Mouse (Mus musculus): ENCODE results near the gene Fam173a. TPM values are rescaled to one million over a fixed set of nuclear protein-coding genes. Genes with fewer than 3 reads are reported as not detected.

Fam173a gene
- polyA plus RNA-seq, 1 experiment from 2014 or later: 63.3 TPM

DNA sequence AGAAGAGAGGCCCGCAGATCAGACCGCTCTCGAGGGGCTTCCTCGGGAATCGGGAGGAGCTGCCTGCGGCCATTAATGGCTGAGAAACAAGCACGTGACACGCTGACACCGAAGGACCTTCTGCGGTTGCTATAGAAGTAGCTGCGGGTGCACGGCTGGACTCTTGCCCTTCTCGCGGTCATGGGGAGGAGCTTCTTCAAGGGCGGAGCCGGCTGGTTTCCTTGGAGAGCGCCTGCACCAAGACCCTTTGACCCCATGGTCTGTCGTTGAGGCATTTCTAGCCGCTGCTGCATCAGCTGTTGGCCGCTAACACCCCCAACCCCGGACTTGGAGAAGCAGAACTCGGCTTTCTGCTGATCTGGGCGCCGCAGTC, 40.6 kb upstream of the Fam173a start, which contains the start of gene Stub1:
Gene Stub1, minus strand, starts transcription at position 114 of the 373 bp plus-strand sequence.
- peaks cover 90% of the 10 kb centered on the region for H3K4me1 ChIP-seq
- H3K9me3 ChIP-seq (replicated peaks): no peaks in the 10 kb centered on the region
- H3K36me3 ChIP-seq: peaks cover 61% of the 10 kb centered on the region
- H3K4me3 ChIP-seq: peak within 1 kb of the TSS; percentile 77
- no peak for DNase-seq (ENCODE audit: low spot score)
- H3K27me3 ChIP-seq (ENCODE audit: low read depth, poor library complexity, severe bottlenecking): no peaks in the 10 kb centered on the region
- WGBS: under 1% methylated on average over 24 of the region's 24 CpGs
- H3K27ac ChIP-seq: peak within 1 kb of the TSS; percentile 95

DNA sequence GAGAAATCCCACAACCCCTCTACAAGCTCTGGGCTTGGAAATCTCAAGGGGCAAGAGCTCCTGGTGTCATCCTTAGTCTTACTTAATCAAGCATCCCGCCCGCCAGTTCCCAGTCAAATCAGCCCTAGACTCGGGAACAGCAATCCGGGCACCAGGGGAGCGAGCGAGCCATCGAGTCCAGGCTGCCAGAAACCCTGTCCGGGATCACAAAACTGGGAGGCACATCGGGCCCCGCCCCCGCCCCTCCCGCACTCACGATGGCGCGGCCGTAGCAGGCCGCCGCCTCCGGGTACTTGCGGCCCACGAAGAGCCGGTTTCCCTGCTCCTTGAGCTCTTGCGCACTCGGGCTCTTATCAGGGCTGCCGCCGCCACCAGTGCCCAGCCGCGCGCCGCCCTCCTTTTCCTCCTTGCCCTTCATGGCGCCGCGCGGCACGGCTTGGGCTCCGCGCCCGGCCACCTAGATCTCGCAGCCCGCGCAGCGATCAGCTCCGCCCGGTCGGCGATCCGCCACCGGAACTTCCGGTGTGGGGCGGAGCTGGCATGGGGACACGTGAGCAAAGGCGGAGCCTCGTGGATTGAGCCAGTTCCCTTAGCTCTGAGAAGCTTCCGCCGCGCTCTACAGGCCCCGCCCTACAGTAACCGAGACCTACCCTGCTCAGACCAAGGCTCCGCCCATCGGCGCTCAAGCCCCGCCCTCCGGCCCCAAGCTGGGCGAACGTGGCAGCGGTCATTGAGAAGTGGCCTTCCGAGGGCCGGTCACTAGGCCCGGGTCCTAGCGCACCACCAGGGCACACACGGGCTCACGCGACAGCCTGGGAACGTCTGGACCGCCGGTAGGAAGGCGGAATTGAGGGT, 40.0 kb upstream of the Fam173a start:
- H3K4me3 ChIP-seq: peak overlapping the region; percentile 77
- WGBS: under 1% methylated on average over 77 of the region's 77 CpGs
- peak; percentile 97 for DNase-seq (ENCODE audit: low spot score)
- no peaks in the 10 kb centered on the region for H3K27me3 ChIP-seq (ENCODE audit: low read depth, poor library complexity, severe bottlenecking)
- peaks cover 61% of the 10 kb centered on the region for H3K36me3 ChIP-seq
- no peaks in the 10 kb centered on the region for H3K9me3 ChIP-seq (replicated peaks)
- H3K27ac ChIP-seq: peak overlapping the region; percentile 95
- H3K4me1 ChIP-seq: peaks cover 91% of the 10 kb centered on the region

DNA sequence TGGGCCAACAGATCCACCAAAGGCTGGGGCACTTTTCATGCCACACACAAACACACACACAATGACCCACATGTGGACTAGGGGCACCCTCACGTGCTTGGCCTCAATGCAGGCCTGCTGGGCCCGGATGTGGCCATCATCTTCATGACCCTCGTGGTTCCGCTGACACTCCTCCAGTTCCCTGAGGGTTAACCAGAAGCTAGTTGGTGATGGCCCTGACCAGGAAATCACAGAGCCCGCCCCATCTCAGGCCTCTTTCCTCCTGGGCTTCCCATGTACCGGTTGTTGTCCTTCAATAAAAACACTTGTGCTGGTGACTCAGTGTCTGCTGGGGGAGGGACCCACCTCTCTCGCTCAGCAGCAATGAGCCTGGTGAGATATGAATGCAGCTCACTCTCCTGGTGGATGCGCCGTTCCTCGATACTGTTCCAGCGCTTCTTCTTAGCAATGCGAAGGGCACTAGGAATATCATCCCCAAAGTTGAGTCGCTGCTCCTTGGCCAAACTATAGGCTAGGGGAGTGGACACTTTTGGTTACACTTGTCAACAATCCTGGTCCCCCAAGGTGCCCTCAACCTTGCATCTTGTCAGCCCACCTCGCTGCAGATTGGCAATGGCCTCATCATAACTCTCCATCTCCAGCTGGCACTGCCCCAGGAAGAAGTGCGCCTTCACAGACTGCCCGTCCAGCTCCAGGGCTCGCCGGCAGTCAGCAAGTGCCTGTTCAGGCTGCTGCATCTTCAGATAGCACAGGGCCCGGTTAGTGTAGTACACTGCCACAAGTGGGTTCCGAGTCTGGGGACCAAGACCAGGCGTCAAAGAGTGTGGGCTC, 39.0 kb upstream of the Fam173a start:
- Histone ChIP-seq H3K4me3 (peak overlapping the region; percentile 77), H3K4me1 (peaks cover 89% of the 10 kb centered on the region), H3K36me3 (peaks cover 68% of the 10 kb centered on the region), H3K27me3 (ENCODE audit: low read depth, poor library complexity, severe bottlenecking) (no peaks in the 10 kb centered on the region), H3K27ac (peak overlapping the region; percentile 95), H3K9me3 (replicated peaks) (no peaks in the 10 kb centered on the region)
- no peak for DNase-seq (ENCODE audit: low spot score)
- WGBS: 66% methylated on average over 21 of the region's 21 CpGs

DNA sequence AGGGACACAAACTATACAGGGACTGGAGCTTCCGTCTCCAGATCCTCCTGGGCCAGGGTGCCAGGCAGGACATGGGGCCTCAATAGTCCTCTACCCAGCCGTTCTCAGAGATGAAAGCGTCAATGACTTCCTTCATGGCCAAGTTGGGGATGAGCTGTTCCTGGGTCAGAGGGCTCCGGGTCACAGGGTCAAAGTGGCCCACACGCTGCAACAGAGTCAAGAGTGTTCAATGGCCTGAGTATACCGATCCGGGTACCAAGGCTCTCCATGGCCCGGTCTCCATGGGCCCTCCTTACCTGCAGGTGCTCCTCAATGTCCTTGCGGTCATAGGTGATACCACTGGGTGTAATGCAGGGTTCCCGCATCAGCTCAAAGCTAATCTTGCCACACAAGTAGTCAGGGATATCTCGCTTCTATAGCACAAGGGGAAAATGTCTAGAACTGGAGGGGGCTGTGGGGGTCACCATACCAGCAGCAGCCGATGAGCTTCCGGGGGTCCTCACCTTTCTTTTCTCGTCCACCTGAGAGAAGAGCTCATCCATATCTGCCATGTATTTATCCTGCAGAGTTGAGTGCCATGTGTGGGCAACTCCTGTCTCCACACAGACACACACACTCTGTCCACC, 38.2 kb upstream of the Fam173a start:
- DNase-seq (ENCODE audit: low spot score): no peak
- Histone ChIP-seq H3K4me1 (peaks cover 88% of the 10 kb centered on the region), H3K4me3 (peak overlapping the region; percentile 77), H3K36me3 (peaks cover 69% of the 10 kb centered on the region), H3K27ac (no peak overlapping the region), H3K9me3 (replicated peaks) (no peaks in the 10 kb centered on the region), H3K27me3 (ENCODE audit: low read depth, poor library complexity, severe bottlenecking) (no peaks in the 10 kb centered on the region)
- WGBS: 87% methylated on average over 14 of the region's 14 CpGs

DNA sequence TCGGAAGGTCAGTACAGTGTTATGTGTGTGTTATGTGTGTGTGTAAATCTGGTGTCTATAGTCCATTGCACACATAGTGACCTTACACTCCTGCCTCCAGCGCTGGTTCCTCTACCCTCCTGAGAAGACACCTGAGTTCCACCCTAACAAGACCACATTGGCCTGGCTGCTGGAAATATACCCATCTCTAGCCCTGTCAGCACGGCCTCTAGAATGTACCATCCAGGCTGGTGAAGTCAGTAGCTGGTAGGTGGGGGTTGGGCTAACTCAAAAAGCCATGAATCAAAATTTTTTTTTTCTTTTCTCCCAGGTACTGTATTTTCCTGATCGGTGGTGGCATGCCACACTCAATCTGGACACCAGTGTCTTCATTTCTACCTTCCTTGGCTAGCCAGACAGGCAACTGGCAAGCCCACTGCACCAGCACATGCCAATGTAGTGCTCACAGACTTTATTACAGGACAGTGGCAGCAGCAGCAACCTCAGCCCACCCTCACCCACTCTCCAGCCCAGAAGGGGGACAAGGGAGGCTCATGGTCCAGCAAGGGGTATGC, 37.6 kb upstream of the Fam173a start:
- Histone ChIP-seq H3K4me1 (peaks cover 88% of the 10 kb centered on the region), H3K27ac (no peak overlapping the region), H3K36me3 (peaks cover 69% of the 10 kb centered on the region), H3K9me3 (replicated peaks) (no peaks in the 10 kb centered on the region), H3K4me3 (peak overlapping the region; percentile 77), H3K27me3 (ENCODE audit: low read depth, poor library complexity, severe bottlenecking) (no peaks in the 10 kb centered on the region)
- no peak for DNase-seq (ENCODE audit: low spot score)
- WGBS: 90% methylated on average over 4 of the region's 4 CpGs

DNA sequence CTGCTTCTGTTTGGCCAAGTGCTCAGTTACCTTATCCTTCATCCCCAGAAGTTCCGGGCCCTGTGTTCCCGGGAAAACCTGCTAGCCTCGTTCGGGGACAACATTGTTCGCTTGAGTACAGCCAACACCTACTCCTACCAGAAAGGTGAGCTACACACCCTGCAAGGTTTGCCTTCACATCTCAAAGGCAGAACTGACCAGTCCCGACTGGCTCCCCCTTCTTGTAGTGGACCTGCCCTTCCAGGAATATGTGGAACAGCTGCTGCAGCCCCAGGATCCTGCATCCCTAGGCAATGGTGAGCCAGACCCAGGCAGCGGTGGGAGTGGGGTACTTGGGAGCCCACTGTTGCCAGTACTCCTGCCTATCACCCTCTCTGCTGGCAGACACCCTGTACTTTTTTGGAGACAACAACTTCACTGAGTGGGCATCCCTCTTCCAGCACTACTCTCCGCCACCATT, 36.9 kb upstream of the Fam173a start:
- Histone ChIP-seq H3K27ac (peak overlapping the region; percentile 93), H3K4me1 (peaks cover 88% of the 10 kb centered on the region), H3K9me3 (replicated peaks) (no peaks in the 10 kb centered on the region), H3K27me3 (ENCODE audit: low read depth, poor library complexity, severe bottlenecking) (no peaks in the 10 kb centered on the region), H3K36me3 (peaks cover 63% of the 10 kb centered on the region), H3K4me3 (peak overlapping the region; percentile 77)
- DNase-seq (ENCODE audit: low spot score): no peak
- WGBS: 43% methylated on average over 8 of the region's 8 CpGs

DNA sequence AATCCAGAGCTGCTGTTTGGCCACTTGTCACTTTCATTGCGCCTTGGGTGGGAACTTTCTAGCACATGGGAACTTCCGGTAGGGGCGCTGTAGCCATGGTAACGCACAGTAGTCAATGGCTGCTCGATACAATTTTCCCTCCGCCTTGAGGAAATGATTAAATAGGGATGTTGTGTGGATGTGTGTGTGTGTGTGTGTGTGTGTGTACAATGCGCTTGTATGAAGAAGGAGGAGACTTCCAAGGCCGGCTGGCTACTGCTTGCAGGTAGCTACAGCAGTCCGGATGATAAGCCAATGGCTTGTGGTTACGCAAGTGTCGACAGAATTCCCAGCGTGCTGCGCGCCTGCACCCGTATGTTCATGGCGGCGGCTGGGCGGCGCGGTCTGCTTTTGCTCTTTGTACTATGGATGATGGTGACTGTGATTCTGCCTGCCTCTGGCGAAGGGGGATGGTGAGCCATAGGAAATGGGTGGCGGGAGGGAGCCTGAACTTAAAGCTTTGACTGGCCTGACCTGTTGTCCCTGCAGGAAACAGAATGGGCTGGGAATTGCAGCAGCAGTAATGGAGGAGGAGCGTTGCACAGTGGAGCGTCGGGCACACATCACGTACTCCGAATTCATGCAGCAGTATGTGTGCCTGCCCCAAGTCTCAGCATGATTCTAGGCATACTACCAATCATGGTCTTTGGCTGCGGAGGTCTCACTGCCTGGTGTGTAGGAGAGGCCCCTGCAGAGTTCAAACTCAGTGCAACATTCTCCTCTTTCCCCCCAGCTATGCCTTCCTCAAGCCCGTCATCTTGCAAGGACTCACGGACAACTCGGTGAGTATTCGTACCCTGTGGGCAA, 36.2 kb upstream of the Fam173a start, which contains the start of gene Jmjd8:
Gene Jmjd8, plus strand, starts transcription at position 156 of the 846 bp plus-strand sequence.
- peak; percentile 90 for DNase-seq (ENCODE audit: low spot score)
- Histone ChIP-seq H3K36me3 (peaks cover 60% of the 10 kb centered on the region), H3K9me3 (replicated peaks) (no peaks in the 10 kb centered on the region), H3K4me1 (peaks cover 88% of the 10 kb centered on the region), H3K4me3 (peak within 1 kb of the TSS; percentile 77), H3K27me3 (ENCODE audit: low read depth, poor library complexity, severe bottlenecking) (no peaks in the 10 kb centered on the region), H3K27ac (peak within 1 kb of the TSS; percentile 93)
- 2% methylated on average over 32 of the region's 32 CpGs for WGBS

DNA sequence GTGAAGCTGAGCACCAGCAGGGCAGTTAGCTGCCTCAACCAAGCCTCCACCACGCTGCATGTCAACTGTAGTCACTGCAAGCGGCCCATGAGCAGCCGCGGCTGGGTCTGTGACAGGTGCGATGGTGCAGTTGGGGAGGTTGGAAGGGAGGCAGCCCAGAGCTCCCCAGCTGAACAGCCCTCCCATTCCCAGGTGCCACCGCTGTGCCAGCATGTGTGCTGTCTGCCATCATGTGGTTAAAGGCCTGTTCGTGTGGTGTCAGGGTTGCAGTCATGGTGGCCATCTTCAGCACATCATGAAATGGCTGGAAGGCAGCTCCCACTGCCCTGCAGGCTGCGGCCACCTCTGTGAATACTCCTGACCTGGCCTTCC, 35.5 kb upstream of the Fam173a start:
- Histone ChIP-seq H3K36me3 (peaks cover 60% of the 10 kb centered on the region), H3K4me3 (peak overlapping the region; percentile 77), H3K9me3 (replicated peaks) (no peaks in the 10 kb centered on the region), H3K4me1 (peaks cover 86% of the 10 kb centered on the region), H3K27me3 (ENCODE audit: low read depth, poor library complexity, severe bottlenecking) (no peaks in the 10 kb centered on the region), H3K27ac (peak overlapping the region; percentile 93)
- DNase-seq (ENCODE audit: low spot score): no peak
- 82% methylated on average over 8 of the region's 8 CpGs for WGBS

DNA sequence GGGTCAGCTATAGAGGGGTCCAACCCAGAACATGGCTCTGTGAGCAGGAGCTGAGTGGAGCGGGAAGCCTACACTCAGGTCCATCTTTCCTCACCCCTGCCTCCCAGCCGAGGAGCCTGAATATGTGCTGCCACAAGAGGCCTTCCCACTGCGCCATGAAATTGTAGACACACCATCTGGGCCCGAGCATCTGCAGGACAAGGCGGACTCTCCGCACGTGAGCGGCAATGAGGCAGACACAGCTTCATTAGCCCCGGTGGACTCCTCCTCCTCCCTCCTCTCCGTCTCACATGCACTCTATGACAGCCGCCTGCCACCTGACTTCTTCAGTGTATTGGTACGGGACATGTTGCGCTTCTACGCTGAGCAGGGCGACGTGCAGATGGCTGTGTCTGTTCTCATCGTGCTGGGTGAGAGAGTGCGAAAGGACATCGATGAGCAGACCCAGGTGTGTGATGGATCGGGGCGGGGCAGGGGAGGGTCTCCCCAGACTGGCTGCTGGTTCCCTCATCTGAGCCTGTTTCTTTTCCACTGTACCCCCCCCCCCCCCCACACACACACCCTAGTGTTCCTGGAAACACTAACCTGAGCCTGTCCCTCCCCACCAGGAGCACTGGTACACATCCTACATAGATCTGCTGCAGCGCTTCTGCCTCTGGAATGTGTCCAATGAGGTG, 35.0 kb upstream of the Fam173a start:
- WGBS: 94% methylated on average over 22 of the region's 22 CpGs
- no peak for DNase-seq (ENCODE audit: low spot score)
- H3K4me3 ChIP-seq: peak overlapping the region; percentile 77
- H3K4me1 ChIP-seq: peaks cover 88% of the 10 kb centered on the region
- 0 out of 2 replicates have a peak overlapping the region, but pooled peaks have one; percentile 93 for H3K27ac ChIP-seq
- H3K9me3 ChIP-seq (replicated peaks): no peaks in the 10 kb centered on the region
- peaks cover 60% of the 10 kb centered on the region for H3K36me3 ChIP-seq
- 0 out of 2 replicates have a peak, but pooled peaks cover under 1% of the 10 kb centered on the region for H3K27me3 ChIP-seq (ENCODE audit: low read depth, poor library complexity, severe bottlenecking)

DNA sequence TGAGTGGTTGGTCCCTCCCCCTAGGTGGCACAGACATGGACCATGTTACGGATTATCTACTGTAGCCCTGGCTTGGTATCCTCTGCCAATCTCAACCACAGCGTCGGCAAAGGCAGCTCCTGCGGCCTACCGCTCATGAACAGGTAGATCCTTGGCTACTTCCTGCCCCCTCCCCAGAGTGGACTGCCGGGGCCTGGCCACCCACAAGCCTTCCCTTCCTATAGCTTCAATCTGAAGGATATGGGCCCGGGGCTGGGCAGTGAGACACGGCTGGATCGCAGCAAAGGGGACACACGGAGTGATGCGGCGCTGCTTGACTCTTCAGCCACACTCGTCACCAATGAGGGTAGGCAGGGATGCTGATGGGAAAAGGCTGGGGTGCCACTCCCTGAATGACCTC, 34.3 kb upstream of the Fam173a start:
- DNase-seq (ENCODE audit: low spot score): no peak
- 95% methylated on average over 13 of the region's 13 CpGs for WGBS
- peaks cover 6% of the 10 kb centered on the region; the same call in 1 of the 2 replicates for H3K27me3 ChIP-seq (ENCODE audit: low read depth, poor library complexity, severe bottlenecking)
- no peaks in the 10 kb centered on the region for H3K9me3 ChIP-seq (replicated peaks)
- peaks cover 84% of the 10 kb centered on the region for H3K4me1 ChIP-seq
- H3K27ac ChIP-seq: no peak overlapping the region
- peaks cover 59% of the 10 kb centered on the region for H3K36me3 ChIP-seq
- peak overlapping the region; percentile 9; the same call in 1 of the 2 replicates for H3K4me3 ChIP-seq

DNA sequence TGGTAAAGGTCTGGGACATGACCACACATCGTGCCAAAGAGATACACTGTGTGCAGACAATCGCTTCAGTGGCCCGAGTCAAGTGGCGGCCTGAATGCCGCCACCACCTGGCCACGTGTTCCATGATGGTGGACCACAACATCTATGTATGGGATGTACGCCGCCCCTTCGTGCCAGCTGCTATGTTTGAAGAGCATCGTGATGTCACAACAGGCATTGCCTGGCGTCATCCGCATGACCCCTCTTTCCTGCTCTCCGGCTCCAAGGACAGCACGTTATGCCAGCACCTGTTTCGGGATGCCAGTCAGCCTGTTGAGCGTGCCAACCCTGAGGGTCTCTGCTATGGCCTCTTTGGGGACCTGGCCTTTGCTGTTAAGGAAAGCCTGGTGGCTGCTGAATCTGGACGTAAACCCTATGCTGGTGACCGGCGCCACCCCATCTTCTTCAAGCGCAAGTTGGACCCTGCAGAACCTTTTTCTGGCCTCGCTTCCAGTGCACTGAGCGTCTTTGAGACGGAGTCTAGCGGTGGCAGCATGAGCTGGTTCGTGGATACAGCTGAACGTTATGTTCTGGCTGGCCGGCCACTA, 33.4 kb upstream of the Fam173a start:
- Histone ChIP-seq H3K27ac (no peak overlapping the region), H3K4me1 (peaks cover 75% of the 10 kb centered on the region), H3K27me3 (ENCODE audit: low read depth, poor library complexity, severe bottlenecking) (peaks cover 15% of the 10 kb centered on the region), H3K36me3 (peaks cover 49% of the 10 kb centered on the region), H3K4me3 (no peak overlapping the region; the same call in 1 of the 2 replicates), H3K9me3 (replicated peaks) (no peaks in the 10 kb centered on the region)
- 96% methylated on average over 27 of the region's 27 CpGs for WGBS
- DNase-seq (ENCODE audit: low spot score): no peak
